Mouse (Mus musculus) liver, embryonic 14.5 days (tissue): ENCODE results near the gene Smarcd3.

ENCODE experiments used
- CTCF ChIP-seq: IDR thresholded peaks from 2 replicates; pipeline ENCODE4 v1.5.1; 2016; ENCODE audit warnings: antibody characterized with exemption, low read depth, control low read depth
- EP300 ChIP-seq: IDR thresholded peaks from 2 replicates; pipeline ENCODE4 v1.6.1; 2016; ENCODE audit warnings: antibody characterized with exemption, low read depth

- TF ChIP-seq CTCF (no peak), EP300 (no peak)
These were observed 27.1 kb upstream of the Smarcd3 start for GRCm38 (mm10) chr5:24651356-24651755.
